Mouse (Mus musculus) spleen, adult 18-20 months (tissue): ENCODE results near the gene Adcy7.

ENCODE experiments used
- DNase-seq, 2 experiments: peaks; one replicate each; pipeline ENCODE4 v3.0.0; 2022; ENCODE audit warnings: mixed read lengths in 2 of 2

Gene Adcy7

DNA sequence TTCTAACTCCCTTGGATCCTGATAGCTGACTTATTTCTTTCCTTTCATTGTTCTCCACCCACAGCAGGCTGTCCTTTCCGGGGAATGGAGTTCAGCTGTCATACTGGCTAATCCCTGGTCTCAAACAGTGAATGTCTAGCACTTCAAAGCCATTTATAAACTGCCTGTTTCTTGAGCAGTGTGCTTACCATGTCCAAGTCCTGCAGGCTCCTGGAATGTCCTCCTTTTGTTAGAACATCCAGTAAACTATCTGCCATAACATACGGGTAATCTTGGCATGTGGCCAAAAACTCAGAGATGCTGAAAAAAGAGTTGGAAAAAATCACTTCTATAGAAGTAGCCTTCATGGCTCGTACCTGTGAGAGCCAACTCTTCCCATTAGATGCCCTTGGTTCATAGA is 67.0 kb downstream of the Adcy7 start:
- no peak for DNase-seq

DNA sequence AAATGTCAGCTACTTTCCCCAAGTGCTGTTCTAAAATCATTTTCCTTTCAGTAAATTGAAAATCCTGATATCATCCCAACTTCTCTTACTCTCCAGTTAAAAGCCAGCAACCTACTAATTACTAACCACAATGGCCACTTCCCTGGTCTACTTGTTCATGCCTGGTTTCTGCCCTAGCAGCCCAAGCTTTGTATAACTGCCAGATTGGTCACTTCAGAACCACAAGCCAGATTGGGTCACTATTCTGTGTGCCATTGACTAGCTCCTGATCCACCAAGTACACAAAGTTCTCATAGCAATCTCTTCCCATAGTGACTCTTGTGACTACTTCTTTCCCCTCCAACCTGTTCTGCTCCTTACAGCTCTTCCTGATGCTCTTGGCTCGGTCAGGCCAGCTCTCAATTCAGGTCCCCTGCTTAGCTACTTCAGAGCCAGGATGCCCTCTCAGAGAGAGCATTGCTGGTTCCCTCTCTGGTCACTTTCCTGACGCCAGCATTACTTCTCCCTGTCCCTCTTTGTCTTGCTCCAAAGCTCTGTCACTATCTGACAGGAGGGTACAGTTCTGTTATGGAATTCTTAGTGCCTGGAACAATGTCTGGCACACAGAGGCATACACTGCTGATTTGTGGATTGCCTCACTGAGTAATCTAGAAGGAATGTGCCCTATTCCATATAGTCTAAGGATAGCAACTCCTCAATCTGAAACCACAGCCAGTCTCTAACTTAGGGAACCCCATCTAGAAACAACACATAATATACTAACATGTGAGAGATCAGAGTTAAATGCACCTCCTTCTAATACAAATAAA is 67.9 kb downstream of the Adcy7 start:
- no peak for DNase-seq

DNA sequence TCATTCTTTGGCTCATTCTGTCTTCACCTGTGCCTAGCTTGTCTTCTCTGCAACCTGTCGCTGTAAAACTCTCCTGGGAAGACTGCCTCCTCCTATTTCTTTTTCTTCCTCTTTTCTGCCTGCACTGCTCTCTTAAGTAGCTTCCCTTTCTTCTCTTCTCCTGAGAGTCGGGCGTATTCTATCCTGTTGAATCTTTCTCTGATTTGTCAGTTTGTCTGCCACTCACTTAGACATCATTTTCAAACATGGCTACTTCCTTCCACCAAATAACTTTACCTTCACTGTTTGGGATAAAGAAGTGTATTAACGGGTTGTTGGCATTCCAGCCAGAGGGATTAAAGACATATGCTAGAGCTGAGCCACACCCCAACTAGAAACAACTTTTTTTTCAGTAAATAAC is 69.8 kb downstream of the Adcy7 start:
- DNase-seq, result no peak

DNA sequence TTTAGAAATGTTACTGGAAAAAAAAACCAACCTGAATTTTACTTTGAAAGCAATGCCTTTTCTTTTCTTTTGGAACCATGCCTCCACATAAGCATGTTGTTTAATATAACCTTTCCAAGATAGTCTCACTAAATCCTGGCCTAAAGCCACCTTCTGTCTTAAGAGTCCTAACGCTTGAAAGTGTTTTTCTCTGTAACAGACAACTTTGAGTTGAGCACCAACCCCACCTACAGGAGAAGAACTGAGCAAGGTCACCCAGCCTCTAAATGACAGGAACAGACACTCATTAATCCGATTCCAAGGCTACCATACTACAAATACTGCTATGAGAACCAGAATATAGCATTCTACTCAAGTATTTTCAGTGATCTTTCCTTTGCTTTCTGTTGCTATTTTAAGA is 76.8 kb downstream of the Adcy7 start:
- no peak for DNase-seq

DNA sequence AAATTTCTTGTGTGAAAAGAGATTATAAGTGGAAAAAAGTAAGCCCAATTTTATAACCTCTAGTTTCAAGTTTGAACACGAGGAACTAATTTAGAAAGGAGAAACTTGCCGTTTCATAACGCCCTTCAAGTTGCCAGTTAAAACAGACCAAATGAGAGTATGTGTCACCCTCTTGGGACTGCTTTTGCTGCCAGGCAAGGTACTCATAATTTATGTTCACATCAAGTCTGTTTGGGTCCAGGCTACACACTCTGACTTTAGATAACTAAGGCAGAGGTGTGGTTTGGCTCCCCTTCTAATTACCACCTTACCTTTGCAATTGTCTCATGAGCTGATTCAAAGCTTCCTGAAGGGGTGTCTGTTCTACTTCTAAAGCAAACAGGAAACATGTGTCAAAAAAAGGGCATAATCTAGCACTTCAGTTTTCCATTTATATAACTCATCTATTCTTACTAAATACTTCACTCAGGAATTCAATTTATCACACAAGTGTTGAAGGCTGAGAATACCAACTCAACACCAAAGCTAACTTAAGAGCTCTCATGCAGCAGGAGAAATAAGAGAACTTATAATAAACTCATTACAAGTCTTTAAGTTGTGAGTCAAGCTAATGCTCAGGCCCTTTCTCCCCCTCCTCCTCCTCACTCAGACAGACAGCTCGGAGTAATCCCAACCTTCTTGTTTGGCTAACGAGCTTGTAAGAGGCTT is 85.2 kb downstream of the Adcy7 start:
- no peak for DNase-seq

DNA sequence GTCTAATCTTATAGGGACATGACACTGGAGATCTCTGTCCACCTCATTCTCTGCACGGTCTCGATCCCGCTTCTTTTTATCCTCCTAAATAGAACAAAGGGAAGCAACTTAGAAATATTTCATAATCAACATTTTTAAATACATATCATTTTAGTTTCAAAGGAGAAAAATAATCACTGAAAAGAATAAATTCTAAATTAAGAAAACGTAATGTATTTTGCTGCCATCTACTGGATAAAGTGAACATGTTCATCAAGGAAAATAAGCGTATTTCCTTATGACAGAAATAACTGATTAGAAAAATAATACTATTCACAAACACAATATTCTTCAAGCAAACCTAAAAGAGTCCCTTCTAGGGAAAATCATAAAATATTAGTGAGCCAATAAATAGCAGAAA is 85.7 kb downstream of the Adcy7 start:
- no peak for DNase-seq

DNA sequence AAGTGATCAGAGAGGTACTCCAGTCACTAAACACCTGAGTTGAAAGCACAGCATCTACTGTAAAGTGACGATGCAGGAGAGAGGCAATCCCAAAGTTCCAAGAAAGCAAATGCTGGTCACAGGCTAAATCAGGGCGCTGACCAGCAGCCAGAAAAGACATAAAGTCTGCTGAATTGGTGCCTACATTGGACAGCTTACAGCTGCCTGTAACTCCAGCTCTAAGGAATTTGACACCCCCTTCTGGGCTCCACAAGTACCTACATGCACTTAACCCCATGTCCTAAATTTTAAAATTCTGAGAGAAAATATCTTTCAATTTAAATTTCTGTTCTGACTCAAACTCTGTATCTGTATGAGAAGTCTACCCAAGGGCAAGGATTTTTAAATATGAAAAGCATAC is 87.8 kb downstream of the Adcy7 start:
- no peak for DNase-seq

DNA sequence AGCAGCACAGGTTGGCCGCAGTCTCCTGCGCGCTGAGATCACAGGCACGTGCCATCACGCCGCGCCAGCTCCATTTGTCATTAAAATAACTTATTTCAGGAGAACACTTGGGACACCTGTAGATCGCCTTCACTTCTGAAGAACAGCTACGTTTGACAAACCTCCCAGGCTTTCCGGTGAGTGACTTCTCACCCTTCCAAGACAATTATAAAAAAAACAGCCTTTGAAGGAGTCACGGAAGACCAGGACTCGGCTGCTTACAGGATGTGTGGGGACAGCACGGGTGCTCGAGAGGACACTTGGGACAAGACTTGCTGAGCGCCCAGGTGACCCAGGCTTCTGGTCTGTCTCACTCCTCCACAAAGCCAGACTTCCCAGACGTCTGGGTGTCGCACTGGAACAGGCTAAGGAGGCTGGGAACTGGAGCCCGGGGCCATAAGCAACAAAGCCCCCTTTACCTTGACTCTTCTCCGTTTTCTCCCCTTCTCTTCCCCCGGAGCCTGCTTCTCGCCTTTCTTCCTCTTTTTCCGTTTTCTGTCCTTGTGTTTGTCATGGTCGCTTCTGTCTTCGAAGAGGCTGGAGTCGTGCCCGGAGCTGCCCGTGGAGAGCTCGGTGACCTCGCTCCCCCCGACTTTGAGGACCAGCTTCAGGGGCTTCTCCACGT is 89.0 kb downstream of the Adcy7 start:
- no peak for DNase-seq

DNA sequence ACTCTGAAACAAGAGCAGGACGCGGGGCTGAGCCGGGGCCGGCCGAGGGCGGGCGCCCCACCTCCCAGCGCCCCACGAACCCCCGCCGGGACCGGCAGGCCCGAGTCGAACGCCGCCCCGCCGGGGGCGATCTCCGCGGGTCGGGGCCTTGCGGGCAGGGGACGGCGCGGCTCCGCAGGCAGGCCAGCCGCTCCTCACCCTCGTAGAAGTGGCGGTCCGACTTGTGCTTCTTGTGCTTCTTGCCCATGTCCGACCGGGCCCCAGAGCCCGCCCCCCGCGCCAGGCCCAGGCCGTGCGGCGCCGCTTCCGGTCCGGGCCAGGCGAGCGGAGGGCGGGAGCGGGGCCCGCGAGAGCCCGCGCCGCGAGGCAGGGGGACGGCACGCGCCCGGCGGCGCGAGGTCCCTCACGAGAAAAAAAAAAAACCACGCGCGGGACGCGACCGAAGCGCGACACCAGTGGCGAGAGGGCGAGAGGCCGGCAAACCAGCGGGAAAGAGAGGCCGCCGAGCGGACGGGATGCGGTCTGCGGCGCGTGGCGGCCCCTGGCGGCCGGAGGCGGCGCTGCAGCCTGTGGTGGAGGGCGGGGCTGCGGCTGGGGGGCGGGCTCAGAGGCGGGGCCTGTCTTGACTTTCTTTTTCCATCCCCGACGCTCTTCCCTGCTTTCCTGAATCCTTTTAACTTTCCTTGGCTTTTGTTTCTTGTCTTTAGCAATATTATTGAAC is 89.7 kb downstream of the Adcy7 start, which contains the start of gene Brd7:
Brd7 (minus strand) TSS at position 487 of the 721 bp plus-strand sequence.
- DNase-seq, result peak; percentile 76 to 88

DNA sequence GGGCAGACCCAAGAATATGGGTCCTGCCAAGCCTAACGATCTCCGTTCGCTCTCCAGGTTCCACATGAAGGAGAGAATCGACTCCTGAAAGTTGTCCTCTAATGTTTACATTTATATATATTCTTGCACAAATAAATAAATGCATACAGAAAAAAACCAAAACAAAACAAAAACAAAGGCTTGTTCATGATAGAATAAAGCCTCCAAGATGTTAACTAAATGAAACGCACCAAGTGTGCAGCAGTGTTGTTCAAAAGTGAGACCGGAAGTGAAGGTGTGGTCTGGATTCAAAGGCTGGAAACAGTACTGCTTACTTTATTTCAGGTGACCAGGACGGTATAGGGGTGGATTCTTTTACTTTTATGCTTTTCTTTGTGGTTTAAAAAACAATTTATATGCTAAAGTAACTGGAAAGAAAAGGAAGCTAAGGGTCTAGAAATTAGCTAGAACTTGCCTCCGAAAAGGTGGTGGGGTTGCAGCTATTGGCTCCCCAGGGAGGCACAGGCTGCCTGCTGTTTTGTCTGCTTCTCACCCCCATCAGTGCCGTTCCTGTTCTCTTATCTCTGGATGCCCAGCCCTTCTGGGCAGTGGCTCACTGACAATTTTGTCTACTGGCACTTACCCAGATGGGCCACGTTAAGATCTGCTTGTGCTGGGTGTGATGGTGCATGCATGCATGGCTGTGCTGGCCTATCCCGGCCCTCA is 90.4 kb downstream of the Adcy7 start:
- DNase-seq, result peak in 1 of 2 experiments; percentile 11

DNA sequence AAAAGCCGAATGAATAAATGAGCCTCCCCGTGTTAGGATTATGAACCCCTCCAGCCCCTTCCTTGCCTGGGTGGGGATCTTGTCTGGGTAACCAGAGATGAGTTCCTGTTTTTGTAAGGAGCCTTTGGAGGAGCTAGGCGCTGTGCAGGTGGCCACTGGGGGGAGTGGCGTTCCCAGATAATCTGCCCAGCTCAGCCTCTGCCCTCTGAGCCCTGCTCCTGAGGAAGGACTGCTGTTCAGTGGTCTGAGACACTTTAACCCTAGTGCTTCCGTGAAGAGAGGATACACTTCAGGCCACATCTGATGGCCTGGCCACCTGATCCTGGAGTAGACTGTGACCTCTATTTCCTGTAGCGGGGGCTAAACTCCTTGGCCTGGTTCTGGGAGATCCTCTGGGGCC is 97.0 kb downstream of the Adcy7 start:
- no peak for DNase-seq

DNA sequence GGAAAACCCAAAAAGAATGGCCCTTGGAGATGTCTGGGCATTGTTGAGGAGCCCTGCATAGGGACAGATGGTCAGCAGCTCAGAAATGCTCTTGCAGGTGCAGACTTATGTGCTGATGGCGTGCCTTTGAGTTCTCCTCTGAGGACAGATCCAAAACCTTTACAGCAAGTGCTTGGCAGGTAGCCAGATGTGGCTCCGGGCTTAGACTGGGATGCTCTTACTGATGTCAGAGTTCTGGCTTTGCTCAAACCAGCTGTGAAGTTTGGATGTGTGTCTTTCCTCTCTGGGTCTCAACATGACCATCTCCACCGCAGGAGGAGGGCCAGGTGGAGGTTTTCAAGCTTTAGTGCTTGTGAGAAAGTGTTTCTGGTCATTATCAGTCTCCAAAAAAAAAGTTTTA is 97.6 kb downstream of the Adcy7 start:
- DNase-seq, result no peak

DNA sequence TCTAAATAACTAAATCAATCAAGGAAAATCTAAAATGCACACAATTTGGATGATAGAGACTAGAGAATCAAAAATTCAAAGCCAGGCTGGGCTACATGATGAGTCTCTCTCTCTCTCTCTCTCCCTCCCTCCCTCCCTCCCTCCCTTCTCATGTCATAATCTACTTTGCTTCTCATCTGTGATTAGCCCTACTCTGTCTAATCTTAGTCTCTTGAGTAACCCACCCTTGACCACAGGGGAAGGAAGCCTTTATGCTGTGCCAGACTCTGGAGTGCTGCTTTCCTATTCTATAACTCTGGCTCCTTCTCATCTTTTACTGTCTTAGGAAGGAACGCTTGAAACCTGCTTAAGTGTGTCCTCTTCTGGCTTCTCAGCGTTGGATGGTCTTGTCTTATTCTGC is 99.3 kb downstream of the Adcy7 start:
- DNase-seq, result no peak

DNA sequence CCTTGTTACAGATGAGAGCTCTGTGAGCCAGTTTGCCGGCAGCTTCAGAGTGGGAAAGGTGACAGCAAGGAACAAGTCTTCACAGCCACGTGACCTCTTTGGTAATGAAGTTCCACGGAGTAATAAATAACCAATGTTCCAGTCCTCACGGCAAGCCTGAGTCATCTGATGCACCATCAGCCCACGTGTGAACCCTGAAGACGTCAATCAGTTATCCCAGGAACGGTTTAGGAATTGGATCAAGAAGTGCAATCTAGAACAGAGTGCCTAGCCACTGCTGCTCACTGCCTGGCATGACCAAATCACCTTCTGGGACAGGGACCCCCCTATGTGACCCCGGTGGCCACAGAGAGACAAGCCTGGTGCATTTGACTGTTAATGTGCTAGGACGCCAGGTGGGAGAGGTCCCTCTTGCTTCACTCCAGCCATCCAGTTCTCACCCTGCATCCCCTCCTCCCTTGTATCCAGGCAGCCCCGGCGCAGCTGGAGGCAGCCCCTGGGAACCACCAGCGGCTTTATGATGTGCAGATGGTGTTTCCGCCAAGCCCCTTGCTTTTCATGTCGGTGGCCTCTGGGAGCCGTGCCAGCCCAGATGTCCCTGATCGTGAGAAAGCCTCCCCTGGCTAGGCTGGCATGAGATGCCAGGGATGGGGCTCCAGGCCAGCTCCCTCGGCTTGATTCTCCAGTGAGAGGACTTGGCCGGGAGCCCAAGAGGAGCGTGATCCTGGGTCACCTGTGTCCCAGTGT is 104.8 kb downstream of the Adcy7 start:
- no peak for DNase-seq
